Mouse (Mus musculus) retina, postnatal 1 day (tissue): ENCODE results near the gene Plppr2.
A peak's percentile ranks its signal among the peaks of the same experiment; 100 is the strongest.

ENCODE experiments used
- DNase-seq: peaks from one replicate; pipeline ENCODE4 v3.0.0-alpha.2; 2012

The Plppr2 gene

DNA sequence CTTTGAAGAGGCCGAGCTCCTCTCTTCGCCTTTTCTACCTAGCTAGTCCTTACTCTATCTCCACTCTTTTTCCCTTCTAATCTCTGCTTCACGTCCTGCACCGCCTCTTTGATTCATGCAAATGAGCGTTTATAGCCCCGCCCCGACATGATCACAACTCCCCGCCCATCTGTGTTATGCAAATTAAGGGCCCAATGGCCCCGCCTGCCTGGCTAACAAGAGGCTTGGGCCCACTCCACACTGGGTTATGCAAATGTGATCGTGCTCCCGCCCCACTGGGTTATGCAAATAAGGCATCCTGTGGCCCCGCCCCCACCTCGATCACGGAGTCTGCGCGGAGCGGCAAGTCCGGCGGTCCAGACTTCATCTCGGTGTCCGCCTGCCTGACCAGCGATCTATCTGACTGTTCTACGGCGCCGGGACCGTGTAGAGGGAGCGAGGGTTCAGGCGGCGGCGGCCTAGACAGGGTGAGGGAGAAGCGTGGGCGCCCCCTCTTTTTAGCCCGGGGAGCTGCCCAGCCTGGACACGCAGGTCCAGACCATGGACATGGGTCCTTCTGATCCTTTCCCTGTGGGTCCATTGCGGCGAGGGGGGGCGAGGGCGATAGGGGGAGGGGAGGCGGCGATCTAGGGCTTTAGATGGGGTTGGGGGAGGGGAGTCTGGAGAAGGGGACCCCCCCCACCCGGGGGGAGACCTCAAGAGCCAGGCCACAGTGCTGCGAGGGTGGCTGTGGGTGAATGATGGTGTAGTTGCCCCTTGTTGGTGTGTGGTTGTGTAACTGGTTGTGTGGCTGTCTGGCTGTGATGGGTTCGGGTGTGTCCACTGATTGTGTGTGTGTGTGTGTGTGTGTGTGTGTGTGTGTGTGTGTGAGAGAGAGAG is at the start of gene Plppr2:
TSS of gene Plppr2 (plus strand) at position 342 of the 879 bp plus-strand sequence.
- DNase-seq = peak; percentile 99

DNA sequence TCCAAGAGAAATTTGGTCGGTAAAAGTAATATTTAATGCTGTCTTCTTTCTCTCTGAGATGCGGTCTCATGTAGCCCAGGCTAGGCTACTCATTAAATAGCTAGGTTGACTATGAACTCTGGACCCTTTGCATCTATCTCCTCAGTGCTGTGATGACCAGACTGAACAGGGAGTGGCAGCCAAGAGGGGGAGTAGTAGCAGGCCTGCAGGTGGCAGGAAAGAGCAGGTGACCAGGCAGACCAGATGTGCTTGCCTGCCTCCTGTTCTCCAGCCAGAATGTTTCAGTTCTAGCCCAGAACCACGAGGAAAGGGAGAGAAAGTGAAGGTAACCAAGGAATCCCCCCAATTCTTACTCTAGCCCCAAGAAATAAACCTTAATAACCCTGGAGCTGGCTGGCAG is 47.6 kb upstream of the Plppr2 start:
- DNase-seq = no peak

DNA sequence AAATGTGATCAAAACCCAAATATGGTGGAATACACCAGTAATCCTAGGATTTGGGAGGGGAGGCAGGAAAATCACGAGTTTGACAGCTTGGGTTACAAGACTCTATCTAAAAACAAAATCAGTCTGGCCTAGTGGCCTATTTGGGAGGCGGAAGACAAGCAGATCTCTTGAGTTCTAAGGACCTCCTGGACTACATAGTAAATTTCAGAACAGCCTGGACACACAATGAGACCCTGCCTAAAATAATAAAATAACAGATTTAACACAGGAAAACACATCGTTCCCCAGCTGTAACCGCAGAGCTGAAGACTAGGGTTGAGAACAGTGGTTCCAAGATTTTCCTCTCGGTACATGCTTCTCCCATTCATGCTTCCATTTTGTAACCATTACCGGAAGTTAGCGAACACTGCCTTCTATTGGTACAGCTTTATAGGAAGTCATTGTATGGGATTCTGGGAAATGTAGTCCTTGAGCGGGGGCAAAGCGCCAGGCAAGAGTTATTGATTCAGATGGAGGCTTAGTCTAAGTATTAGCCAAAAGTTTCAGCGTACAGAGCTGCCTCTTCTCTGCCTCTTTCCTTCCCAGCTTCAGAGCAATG is 35.5 kb upstream of the Plppr2 start:
- peak; percentile 93 for DNase-seq

DNA sequence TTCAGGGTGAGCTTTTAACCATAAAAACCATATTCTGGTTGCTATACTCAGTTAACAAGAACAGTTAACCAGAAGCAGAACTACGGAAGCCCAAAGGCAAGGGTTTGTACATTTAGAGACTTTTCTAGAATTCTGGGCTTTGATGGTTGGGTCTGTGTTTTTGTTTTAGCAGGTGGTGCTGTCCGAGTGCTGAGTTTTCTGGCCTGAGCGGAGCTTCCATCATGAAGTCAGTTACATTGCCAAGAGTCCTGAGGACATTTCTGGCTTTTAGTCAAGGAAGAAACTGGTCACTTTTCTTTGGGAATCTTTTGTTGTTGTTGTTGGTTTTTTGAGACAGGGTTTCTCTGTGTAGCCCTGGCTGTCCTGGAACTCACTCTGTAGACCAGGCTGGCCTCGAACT is 32.8 kb upstream of the Plppr2 start:
- no peak for DNase-seq

DNA sequence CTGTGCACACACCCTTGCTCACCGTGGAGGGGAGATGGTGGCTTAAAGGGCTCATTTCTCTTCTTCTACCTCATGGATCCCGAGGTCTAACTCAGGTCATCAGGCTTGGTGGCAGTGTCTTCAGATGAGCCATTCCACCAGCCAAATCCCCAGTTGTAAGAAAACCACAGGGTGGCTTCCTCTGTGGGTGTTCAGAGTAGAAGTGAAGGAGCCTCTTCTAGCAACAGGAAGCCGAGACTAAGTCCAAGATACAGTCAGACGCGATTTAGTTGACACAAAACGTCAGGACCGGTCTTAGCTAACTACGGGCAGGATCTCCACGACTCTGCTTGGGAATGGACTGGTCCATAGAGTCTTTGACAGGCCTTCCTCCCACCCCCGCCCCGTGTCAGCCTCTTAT is 28.6 kb upstream of the Plppr2 start:
- DNase-seq = no peak

DNA sequence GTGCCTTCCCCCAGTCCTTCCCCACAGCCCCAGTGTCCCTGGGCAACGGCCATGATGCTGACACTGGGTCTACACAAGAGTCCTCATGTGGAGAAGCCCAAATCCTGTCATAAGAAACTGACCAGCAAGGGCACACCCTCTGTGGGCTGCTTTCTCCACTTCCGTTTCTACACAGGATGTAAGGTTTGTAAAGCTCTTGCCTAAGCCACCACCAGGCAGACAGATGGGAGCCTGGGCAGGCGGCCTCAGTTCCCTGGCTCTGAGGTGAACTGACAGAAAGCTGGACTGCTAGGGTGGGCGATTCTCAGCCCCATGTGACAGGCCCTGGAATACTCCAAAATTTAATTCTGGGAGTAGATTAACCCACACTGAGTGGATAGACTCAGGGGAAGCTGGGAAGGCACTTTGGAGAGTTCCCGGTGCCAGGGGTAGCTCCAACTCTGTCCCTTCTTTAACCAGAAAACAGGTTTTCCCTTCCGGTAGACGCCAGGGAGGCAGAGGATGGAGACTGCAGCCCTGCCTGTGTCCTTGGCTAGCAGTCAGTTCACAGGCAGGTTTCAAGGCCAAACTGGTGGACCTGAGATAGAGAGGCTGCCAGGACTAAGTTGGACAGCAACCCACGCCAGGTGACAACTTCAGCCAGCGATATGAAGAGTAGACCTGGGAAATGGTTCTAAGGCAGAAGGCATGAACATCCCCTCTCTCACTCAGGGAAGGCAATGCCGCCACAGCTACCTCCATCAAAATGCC is 27.2 kb upstream of the Plppr2 start:
- no peak for DNase-seq

DNA sequence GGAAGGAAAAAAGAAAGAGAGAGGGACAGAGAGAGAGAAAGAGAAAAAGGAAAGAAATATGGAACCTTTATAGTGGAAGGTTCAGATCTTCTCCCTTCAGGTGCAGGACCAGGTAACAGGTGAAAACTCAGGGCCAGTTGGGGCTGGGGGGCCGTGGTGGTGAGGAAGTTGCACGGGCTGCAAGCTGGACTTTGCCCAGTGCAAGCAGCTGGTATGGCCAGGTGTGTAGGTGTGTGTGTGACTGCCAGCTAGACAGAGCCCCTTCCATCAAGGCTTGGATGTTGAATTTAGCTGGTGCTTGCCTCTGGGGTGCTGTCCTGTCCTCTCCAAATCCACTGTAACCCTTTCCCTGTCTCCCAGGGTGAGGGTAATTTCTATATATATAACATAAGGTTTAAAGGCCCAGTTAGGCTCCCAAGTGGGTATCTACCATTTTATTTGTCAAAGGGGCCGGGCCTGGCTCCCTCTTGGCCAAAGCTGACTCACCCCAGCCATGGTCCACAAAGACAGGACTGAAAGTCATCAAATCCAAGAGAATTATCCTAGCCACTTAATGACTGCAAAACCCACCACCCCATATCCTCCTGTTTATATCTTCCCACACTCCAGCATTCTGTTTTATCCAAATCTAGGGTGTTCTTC is 19.9 kb upstream of the Plppr2 start:
- no peak for DNase-seq

DNA sequence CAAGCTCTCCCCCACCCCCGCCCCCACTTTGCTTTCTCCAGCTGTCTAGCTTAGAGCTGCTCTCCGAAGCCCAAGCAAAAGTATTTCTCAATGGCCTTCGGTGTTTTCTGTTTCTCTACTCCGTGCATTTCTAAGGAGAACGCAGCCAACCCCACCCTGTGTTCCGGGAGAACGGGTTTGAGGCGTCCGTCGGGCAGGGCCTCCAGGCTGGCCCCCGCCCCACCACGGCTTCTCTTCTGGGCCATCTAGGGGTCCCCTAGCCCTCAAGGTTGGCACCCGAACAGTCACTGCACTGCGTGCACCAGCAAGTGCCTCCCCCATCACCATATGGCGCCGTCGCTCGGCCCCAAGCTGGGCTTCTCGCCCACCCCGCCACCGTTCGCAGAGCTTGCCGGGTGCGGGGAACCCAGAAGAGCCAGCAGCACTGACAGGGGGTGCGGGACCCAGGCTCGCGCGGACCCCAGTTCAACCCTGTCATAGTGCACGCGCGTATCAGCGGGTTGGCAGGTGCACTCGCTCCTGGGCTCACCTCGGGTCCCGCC is 19.3 kb upstream of the Plppr2 start:
- DNase-seq = no peak

DNA sequence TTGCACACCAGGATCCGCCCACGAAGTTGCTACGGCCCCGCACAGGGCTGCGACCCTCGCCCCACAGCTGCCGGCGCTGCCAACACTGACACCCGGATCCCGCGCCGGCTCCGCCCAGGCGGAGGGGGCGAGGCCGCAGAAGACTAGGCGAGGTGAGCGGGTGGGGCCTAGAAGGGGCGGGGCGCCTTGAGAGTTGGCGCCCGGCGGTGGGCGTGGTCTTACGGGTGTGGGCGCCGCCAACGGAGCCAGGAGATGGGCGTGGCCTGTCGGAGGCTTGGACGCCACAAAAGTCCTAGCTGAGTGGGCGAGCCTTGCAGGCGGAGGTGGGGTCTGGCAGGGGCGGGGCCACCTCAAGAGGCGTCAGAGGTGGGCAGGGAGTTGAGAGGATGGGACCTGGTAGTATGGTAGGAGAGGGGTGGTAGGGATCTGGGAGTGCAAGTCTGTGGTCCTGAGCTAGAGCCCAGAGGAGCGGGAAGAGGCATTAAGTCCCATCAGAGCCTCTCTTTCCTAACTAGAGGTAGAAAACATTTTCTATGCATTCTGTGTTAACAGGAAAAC is 18.7 kb upstream of the Plppr2 start, which contains the start of gene Rab3d:
TSS of gene Rab3d (minus strand) at position 158 of the 558 bp plus-strand sequence.
- peak; percentile 98 for DNase-seq

DNA sequence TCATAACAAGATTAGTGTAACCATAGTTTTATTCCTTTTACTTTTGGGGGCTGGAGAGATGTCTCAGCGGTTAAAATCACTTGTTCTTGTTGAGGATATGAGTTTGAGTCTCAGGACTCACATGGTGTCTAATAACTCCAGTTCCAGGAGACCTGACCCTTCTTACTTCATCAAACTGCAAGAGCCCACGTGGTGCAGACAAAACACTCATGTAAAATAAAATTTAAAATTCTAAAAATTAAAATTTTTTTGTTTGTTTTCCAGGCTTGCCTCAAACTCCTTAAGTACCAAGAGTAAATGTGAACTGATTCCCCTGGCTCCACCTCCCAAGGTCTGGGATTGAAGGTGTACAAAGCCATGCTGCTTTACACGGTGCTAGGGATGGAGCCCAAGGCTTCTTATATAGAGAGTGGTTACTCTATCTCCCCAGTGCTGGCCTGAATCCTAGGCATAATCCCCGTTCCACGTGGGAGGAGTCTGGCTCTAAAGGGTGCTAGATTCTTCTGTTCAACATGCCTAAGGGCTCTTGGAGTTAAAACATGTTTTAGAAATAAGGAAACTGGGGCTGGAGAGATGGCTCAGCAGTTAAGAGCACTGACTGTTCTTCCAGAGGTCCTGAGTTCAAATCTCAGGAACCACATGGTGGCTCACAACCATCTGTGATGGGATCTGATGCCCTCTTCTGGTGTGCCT is 18.0 kb upstream of the Plppr2 start:
- DNase-seq = no peak

DNA sequence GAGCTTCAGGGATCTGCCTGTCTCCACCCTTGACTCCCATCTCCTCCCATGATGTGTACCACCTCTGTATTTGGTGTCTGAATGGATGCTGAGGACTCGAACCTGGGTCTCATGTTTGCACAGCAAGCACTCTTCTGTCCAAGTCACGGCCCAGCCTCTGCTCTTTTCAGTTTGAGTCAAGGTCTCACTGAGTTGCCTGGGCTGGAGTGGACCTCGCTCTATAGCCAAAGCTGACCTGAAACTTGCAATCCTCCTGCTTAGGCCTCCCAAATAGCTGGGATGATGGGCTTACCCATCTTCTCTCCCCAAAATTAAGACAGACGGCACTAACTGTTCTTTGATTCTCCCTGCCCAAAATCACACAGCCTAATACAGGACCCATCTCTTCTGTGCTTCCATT is 13.8 kb upstream of the Plppr2 start:
- DNase-seq = no peak

DNA sequence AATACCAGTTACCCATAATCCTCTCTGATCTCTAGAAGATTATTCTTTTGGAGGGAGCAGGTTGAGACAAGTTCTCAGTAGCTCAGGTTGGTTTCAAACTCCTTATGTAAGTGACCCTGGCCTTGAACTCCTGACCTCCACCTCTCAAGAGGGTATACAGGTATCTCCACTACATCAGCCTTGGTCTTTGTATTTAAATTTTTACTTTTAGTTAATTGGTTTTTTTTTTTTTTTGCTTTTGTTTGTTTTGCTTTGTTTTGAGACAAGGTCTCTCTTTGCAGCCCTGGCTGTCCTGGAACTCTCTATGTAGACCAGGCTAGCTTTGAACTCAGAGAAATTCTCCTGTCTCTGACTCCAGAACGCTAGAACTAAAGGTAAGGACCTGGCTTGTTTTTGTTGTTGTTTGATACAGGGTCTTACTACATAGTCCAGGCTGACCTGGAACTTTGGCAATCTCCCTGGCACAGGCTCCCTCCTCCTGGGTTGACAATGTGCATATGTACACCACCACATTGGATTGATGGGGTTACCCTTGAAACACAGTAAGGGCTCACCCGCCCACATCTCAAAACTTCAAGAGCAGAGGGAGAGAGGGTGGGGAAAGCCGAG is 13.2 kb upstream of the Plppr2 start:
- no peak for DNase-seq

DNA sequence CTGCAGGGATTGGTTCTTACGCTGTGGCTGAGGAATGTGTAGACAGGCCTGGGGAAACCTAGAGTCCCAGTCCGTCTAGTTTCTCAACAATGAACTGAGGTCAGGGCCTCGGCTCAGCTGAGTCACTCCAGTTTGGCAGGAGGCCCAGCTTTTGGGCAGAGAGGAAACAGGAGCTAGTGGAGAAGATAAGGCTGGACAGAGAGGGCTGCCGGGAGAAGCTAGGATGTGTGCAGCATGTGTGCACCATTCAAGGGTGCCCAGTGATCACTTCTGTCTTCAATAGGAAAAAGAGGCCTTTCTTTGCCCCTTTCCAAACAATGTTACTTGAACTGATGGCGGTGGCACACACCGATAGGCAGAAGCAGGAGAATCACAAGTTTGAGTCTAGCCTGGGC is 12.7 kb upstream of the Plppr2 start:
- no peak for DNase-seq

DNA sequence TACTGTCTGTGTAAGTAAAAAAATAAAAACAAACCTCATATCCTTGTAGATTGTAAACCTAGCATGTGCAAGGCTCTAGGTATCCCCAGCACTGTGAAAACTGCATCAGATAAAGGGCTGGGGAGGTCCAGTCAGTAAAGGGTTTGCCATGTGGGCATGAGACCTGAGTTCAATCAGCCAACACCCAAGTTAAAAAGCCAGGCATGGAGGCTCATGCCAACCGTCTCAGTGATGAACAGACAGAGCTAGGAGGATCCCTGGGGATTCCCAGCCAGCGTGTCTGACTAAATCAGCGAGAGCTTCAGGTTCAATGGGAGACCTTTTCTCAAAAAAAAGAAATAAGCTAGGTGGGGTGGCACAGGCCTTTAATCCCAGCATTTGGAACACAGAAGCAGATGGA is 11.8 kb upstream of the Plppr2 start:
- no peak for DNase-seq

DNA sequence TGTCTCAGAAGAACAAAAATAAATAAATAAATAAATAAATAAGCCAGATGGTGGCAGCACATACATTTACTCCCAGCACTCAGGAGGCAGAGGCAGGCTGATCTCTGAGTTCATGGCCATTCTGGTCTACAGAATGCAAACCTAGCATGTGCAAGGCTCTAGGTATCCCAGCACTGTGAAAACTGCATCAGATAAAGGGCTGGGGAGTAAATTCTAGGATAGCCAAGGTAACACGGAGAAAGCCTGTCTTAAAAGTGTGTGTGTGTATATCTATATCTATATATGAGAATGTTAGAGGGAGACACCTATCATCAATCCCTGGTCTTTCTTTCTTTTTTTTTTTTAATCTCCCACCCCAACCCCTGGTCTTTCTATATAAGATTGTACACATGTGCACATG is 11.3 kb upstream of the Plppr2 start:
- DNase-seq = no peak

DNA sequence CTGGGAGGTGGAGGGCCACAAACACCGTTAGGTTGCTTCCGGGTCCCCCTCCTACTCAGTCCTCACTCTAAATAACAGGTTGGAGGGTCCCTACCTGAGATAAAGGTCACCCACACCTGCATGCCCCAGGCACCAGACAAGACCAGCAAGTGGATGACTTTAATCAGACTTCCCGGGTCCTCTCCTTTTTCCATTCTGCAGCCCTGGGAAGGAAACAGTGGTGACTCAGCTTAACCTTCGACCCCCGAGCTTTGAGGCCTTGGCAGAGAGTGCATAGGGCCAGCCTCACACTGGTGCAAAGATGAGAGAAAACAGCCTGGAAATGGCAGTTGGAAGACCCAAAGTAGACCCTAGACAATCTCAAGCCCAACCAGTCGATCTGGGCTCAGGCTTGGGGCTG is 10.7 kb upstream of the Plppr2 start:
- no peak for DNase-seq

DNA sequence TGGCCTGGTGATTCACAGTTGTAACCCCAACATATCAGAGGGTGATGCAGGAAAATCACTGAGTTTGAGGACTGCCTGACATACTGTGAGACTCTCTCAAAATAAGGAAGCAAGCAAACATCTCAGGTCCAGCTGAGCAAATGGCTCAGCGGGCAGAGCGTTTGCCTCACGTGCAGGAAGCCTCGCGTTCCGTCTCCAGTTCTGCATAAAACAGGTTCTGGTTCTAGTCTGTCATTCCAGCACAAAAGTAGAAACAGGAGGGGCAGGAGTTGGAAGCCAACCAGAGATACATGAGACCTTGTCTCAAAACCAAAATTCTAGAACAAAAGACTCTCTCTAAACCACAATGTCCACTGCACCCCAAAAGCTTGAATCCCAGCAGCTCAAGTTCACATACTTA is 10.0 kb upstream of the Plppr2 start:
- DNase-seq = no peak

DNA sequence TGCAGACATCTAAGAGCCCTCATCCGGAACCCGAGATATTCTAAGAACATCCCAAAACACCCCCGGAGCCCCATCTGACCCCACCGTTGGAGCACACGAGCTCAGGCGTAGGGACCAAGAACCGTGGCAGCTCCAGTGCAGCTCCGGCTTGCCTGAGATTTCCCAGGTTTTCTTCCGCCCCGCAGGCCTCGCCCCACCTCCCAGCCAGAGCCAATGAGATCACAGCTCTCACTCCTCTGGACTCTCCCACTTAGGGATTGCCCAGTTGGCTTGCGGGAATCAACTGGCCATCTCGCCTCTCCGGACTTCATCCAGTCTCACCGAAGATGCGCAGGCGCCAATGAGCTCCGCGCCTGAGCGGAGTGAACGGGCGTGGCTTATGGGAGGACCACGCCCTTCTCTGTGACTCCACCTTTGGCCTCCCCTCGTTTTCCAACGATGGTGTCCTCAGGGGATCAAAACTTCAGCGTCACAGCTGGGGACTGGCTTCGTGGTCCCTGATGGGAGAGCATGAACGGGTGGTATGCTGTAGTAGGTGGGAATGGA is 9.6 kb upstream of the Plppr2 start, which contains the start of the genes Ccdc159 and Tmem205:
TSS of gene Ccdc159 (plus strand) at position 264 of the 546 bp plus-strand sequence.
TSS of gene Tmem205 (minus strand) at position 349 of the 546 bp plus-strand sequence.
- DNase-seq = peak; percentile 99

DNA sequence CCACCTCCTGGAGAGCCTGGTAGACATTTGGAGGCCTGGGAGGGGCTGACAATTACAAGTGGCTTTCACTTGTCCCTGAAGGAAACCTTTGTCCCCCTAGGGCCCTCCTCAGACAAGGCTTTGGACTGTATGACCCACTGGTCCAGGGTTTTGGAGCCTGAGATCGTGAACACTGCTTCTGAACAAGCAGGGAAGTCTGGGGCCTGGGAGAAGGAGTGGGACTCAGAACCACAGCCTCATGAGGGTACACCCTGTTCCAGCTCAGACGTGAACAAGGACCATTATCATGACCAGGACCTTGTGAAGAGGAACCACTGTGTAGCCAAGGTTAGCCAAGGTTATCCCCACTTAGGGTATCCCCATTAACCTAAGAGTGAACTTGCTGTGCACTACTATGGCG is 7.6 kb upstream of the Plppr2 start:
- no peak for DNase-seq

DNA sequence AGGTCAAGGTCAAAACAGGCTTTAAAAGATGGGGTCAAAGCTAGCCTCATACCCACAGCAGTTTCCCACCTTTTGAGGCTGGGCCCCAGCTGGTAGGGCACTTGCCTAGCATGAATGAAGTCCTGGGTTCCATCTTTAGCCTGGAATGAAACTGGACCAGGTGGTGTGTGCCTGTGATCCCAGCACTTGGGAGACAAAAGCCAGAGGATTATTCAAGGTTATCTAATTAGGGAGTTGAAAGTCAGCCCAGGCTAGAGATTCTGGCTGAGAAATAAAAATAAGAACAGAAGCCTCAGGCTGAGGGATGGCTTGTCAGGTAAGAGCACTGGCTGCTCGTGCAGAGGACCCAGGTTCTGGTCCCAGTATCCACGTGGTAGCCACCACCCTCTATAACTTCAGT is 4.8 kb upstream of the Plppr2 start:
- DNase-seq = no peak
